Mouse (Mus musculus) mature B cell (primary cell): Measurements from ENCODE around the gene Rnaseh2a.

Source experiments
- in situ Hi-C: fragments of 300-500 bp; cut with MboI; formaldehyde crosslinking; loops from 2 replicates; pipeline ENCODE4 v1.14.3; 2019

Gene Rnaseh2a

DNA sequence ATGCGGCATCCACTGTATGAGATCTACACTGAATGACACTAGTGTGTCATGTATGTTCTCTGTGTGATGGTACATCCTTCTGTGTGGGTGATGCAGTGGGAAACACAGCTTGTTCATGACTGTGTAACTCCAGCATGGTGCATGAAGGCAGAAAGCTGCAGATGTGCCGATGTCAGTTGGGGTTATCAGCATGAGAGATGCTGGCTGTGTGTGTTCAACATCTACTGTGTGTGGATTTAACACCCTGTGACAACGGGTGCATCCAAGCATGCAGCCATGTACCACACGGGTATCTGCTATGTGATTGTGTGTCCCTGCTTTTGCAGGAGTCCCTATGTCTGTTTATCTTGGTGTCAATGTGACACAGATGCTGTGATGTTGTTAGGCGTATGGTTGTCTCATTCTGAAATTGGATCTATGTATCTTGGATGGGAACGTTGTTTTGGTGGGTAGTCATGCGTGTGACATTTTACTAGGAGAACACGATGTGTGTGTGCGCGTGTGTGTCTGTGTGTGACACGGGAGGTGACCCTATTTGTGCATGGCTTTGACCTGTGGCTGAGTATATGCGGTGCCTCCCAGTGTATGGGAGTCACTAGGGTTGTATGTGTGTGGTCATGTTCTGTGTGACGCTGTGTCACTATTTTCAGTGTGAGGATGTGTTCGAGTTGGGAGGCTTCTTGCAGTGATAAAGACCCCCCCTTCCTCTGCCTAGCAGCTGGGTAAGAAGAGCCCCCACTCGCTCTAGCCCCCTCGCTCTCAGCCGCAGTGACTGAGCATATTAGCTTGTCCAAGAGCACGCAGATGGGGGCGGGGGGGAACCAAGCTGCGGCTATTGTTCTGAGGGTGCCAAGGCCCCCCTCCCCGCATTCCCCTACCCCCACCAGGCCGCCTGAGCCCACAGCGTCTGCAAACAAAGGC, 33.3 kb downstream of the Rnaseh2a start:
- in situ Hi-C loops: no loop called here

DNA sequence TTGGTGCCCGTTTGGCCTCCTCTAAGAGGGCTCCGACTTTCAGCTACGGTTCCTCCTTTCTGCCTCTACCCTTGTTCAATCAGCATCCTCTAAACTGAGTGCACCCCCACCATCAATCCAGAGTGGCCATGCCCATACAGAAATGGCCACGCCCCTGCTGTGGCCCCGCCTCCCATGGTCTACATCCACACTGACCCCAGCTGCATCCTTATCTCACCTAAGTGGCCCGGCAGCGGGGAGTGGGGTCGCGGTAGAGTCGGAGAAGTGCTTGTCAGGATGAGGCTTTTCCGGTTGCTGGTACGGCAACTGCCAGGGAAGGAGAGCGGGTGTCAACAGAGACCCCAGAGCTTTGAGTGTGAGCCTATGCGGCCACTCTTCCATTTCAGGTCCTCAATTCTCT, 34.1 kb downstream of the Rnaseh2a start:
- in situ Hi-C loops: no loop called here

DNA sequence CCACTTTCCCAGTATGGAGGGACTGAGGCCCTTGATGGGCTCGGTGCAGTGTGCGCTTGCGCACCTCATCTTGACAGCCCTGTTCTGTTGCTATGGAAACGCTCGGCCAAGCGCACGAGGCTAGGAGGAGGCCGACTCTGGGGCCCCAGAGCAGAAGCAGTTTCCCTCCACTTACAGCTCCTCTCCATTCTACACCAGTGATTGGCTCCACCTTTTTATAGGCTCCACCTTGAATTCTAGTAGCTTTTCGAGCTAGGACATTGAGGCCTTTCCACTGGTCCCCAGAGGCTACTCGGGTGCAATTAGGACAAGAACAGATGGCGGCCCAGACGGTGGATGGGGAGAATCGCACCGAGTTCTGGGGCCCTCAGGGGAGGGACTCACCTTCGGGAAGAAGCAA, 34.7 kb downstream of the Rnaseh2a start:
- in situ Hi-C loops: no loop called here

DNA sequence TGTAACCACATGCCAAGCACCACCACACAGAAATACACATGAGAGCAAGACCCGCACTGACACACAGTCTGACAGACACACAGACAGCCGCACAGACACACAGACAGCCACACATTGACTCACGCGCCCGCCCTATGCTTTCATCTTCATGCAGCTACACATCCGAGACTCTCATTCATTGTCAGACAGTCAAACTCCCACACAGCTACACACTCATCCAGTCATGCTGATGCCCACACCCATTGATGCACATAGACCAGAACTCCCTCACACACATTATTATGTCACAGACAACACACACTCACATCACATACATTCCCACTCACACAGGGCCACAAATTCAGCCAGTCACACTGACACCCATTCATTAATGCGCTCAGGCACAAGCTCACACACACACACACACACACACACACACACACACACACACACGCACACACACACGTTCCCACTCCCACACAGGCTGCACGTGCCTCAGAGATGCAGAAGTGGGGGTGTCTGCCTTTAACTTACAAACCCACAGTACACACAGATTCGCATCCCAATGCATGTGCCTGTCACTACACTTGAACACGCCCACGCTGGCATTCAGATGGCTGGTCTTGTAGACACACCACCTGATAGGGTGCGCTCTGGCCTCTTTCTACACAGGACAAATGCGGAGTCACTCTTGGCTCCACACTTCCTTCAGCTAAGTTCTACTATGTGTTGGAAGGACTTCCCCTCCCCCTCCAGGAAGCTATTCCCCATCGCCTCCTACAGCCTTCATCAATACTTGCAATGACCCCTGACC, 35.6 kb downstream of the Rnaseh2a start:
- in situ Hi-C loops: no loop called here

DNA sequence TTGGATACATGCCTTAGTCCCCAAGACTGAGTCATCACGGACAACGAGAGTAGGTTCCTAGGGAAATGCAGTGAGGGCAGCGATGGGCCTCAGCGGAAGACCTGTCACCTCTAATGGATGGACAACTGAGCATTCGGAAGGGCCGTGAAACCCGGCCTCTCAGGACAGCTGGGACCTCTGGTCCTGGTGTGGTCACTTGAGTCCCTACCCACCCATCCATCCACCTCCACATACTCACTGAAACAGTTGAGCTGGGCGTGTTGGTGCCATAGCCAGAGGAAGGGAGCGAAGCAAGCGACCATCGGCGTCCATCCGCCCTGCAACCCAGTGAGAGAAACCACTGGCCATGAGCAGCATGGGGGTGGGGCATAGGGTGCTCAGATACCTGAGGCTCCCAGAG, 39.0 kb downstream of the Rnaseh2a start:
- in situ Hi-C loops: no loop called here

DNA sequence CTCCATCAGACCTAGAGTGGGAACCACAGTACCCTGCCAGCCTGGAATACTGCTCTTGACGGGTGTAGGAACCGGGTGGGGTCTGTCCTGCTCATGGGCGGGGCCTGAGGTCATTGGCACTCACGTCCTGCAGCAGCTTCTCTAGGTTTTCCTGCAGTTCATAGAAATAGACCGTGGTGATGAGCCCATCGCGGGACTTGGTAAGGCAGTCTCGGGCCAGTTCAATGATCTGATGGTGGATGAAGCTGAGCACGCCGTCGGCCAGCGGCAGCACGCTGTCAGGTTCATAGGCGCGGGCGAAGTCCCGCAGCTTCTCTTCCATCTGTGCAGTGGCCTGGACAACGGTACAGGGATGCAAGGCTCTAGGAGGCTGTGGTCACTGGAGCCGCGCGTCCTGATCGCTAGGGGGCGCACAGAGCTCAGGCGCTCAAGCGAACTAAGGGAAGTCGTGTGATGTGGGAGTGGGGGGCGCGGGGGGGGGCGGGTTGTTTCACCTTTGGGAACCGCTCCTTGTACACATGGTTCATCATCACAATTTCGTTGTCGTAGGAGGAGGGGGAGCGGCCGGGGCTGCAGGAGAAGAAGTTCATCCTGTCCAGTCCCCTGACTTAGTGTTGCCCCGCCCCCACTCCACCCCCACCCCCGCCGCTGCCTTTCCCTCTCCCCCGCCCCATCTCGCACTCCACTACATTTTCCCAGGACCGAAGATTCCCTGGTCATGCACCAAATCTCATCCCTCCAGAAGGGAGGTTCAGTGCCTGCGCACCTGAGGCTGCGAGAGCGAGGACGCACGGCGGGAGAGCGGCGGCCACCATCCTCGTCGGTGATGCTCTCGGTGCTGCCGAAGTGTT, 40.9 kb downstream of the Rnaseh2a start:
- in situ Hi-C loops: no loop called here

DNA sequence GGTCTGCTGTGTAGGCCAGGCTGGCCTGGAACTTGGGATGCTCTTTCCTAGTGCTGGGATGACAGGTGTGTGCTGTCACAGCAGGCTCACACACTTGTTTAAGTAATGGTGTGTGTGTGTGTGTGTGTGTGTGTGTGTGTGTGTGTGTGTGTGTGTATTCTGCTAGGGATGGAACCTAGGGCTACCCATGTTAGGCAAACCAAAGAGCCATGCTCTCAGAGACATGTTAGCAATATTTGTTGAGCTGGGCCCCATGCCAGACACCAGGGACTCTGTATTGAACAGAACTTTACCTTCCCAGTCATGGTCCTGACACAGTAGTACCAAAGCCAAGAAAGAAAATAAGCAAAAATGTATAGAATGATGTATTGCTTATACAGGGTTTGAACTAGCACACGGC, 42.1 kb downstream of the Rnaseh2a start:
- in situ Hi-C loops: no loop called here

DNA sequence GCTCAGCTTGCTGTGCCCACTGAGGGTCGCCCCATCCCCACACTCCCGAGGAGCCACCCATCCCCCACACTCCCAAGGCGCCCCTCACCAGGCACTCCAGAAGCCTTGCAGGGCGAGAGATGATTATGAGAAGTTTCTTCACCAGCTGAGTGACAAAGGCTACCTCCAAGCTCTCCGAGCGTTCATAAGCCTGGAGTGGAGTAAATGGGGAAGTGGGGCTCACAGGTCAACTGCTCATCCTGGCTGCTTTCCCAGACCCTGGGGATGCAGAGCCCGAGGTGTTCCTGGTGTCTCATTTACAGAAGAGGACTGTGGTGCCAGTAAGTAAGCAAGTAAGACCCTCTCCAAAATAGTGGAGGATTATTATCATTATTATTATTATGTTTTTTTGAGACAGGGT, 44.0 kb downstream of the Rnaseh2a start:
- in situ Hi-C loops: no loop called here

DNA sequence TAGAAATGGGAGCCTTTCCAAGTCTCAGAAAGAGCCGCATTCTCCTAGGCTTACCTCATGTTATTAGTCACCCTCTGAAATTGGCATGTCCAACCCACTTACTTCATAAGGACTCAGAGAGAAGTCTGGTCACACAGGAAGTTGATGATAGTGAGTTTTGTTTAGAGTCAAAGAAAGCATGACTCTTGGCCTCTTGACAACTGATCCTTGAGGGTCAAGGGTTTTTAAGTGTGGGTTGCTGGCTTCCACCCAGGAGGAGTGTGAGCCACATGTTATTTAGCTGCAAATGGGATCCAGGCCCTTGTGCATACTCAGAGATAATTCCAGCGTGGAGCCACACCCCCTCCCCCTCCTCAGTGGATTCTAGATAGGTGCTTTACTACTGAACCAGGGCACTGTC, 48.0 kb downstream of the Rnaseh2a start:
- in situ Hi-C loops: no loop called here

DNA sequence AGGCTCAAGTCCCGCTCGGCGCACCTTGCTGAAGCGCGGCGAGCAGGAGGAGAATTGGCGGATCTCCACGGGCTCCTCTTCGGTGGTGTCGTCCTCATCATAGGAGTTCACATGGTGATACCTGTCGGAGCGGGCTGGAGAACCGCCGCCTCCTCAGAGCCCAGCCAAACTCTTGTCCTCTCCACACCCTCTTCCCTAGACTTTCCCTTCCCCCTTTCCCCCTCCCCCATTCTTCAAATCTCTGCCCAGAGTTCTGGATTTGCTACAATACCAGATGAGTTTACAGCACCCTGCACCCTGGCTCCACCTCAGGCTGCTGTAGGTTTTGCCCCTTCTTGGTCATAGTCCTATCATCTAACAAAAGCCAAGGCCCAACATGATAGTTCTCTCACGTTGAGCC, 50.9 kb downstream of the Rnaseh2a start:
- in situ Hi-C loops: no loop called here

DNA sequence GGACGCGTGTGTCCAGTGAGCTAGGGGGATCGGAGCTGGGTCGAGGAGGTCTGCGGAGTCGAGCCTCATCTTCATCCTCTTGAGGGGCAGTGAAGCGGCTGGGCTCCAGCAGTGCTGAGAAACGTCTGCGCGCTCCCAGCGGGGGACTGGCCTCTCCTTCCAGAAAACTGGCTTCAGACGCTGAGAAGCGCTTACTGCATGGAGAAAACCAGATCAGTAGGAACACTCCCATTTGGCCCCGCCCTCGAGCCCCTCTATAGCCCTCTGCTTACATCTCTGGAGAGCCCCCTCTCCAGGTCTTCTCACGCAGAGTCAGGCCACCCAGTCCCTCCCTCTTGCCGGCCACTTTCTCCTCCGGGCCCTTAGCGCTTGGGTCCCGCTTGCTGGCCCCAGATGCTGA, 51.8 kb downstream of the Rnaseh2a start:
- in situ Hi-C loops: no loop called here

DNA sequence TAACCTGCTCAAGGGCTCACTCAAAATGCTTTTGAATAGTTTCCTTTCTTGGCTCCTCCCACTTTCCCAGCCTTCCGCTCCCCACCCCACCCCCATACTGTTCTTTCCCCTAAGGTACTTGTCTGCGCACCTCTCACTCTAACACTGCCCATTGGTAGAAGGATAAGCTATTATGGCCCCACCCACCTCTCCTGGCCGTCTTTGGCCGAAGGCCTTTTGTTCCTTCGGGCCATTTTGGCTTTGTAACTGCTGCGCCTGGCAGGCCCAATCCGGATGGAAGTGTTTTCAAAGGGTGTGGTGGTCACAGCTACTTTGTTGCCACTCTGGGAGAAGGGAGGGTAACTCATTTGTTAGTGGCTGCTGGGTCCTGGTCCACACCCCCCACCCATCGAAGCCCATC, 54.3 kb downstream of the Rnaseh2a start:
- in situ Hi-C loops: no loop called here

DNA sequence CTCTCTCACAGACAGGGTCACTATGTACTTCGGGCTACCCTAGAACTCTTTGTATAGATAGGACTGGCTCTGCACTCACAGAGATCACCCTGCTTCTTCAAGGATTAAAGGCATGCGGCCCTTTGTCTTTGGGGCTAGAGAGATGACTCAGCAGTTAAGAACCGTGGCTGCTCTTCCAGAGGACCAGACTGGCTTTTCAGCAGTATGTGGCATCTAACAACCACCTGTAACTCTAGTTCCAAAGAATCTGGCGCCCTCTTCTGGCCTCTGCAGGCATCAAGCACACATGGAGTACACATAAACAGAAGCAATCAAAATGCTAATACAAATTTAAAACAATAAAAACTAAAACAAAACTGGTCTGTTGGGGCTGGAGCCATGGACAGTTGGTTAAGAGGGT, 55.6 kb downstream of the Rnaseh2a start:
- in situ Hi-C loops: no loop called here

DNA sequence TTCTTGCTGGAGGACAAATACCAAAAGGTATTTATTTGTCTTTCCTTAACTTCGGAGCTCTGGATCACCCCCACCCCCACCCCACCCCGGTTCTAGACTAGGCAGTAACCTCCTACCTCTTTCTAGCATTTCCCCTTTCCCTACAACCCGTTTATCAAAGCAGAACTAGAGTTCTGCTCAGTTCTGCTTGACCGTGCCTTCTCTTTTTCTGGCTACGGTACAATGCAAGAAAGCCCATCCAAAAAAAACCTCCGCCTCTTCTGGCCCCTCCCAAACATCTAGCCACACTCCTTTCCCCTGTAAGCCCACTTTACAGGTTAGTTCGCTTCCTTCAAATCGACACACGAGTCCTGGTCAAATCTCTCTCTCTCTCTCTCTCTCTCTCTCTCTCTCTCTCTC, 56.1 kb downstream of the Rnaseh2a start:
- in situ Hi-C loops: no loop called here

DNA sequence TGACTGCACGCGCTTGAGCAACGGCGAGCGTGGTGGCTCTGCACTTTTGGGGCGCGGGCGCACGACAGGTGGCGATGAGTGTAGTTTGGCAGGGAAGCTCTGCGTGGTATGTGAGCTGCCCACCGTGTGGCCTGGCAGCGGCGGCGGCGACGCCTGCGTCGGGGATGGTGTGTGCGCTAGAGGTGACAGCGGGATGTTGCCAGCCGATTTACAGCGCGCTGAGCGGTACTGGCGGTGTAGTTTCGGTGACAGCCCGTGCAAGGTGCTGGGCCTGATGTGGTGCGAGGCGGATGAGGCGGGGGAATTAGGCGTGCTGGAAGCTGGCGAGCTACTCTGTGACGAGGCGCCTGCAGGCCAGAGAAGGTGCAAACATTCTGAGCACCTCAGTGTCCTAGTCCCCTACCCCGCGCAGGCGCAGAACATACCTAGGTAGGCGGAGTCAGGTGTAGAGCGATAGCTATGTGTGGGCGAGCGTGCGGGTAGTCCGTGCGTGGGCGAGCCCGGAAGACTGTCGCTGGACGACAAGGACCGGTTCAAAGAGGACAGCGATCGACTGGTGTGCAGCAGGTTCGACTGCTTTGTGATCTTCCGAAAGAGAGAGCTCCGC, 56.6 kb downstream of the Rnaseh2a start:
- in situ Hi-C loops: no loop called here

DNA sequence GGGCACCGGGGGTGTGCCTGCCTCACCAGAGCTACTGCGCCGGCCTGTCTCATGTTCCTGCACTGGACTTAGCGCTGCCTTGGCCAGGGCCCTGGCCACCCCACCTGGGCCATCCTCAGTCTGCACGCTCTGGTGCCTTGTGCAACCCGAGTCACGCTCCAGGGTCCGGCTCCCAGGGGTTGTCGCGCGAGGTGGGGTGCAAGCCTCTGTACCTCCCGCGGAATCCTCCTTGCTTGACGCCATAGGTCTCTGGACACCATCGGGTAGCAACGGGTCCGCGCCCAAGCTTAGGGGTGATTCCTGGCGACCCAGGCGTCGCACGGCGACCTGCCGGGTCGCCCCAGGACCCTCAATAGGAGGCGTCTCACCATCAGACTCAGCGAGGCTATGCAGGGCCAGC, 57.2 kb downstream of the Rnaseh2a start:
- in situ Hi-C loops: no loop called here

DNA sequence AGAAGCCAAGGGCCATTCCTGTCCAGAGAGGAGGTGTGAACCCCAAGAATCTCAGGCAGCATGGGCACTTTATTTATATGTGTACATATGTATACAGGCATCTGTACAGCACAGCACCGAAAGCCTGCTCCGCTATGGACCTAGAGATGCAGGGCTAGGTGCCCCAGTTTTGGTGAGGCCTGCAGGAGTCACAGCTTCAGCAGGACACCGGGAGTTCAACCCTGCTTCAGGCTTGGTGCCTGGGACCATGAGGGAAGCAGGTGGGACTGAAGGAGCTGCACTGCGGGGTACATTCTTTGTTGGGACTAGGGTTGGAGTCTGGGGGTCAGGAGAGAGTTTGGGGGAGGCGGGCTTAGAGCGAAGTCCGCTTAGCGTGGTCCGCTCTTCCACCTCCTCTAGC, 57.7 kb downstream of the Rnaseh2a start:
- in situ Hi-C loops: no loop called here

DNA sequence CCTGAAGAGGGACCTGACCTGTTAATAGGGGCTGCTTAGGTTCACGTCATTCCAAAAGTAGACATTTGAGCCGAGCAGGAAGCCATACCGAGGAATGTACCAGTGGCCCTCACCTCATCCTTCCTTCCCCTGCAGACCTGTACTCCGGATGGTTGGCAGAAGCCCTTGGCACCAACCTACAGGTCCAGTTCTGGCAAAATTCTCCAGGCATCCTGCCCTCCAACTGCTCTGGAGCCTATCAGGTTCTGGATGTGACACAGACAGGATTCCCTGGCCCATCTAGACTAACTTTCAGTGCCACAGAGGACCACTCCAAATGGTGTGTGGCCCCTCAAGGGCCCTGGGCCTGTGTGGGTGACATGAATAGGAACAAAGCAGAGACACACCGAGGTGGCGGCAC, 59.0 kb downstream of the Rnaseh2a start:
- in situ Hi-C loops: no loop called here

DNA sequence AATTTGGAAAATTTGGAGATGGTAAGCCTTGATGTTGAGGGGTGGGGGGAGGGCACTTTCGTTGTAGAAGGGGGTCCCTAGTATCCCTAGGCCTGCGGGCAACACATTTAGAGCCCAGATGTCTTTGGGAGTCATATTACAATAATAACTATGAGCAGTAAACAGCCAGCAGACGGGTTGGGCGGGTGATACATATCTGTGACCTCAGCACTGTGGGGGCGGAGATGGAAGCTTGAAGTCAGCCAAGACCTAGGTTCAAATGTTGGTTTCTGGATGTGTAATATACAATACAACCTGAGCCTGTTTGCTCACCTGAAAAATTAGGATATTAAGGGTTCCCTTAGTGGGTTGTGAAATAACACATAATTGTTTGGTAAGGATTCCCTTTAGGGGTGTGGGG, 59.6 kb downstream of the Rnaseh2a start:
- in situ Hi-C loops: no loop called here

DNA sequence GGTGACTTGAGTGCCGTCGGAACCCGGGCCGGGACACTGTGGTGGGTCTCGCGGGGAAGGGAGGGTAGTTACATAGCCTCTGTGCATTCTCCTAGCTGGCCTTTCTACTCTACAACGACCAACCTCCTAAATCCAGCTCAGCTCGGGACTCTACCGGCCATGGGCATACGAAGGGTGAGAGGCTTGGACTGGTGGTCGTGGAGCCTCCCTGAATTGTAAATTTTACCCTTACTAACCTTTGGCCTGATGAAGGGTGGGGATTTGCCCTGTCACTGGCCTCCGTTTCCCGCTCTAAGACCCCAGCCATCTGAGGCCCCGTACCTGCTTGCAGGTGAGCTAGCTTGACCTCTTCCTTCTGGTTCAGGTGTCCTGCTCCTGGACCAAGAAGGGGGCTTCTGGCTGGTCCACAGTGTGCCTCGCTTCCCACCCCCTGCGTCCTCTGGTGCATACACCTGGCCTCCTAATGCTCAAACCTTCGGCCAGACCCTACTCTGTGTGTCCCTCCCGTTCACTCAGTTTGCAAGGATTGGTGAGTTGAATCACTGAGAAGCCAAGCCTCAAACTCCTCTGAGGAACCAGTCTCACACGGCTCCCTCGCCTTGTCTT, 60.3 kb downstream of the Rnaseh2a start:
- in situ Hi-C loops: no loop called here

DNA sequence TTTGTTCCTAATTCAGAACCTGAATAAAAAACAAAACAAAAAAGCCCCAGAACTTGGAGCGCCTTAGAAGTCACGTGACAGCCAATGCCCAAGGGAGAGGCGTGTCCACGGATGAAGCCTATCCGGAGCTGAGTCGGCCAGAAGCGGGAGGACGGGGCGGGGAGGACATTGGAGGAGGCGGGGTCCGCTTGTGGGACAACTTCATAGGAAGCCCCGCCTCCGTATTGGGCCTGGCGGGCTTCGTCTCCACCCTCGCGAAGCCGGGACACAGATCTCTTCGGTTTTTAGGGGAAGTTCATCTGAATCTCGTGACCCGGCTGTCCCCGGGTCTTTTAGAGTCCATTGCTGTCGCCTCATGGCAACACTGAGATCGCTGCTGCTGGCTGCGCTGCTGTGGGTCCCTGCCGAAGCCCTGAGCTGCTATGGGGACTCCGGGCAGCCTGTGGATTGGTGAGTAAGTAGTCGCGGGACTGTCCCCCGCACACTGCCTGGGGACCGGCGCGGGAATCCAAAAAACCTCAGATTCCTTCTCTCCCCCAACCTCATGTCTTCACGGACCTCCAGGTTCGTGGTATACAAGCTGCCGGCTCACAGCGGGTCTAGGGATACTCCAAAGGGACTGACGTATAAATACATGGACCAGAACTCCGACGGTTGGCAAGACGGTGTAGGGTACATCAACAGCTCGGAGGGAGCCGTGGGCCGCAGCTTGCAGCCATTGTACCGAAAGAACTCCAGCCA, 61.0 kb downstream of the Rnaseh2a start, which contains the start of gene Dnase2a:
Dnase2a (plus strand) TSS at position 140 of the 741 bp plus-strand sequence.
- in situ Hi-C loops: no loop called here
